Mouse (Mus musculus): Measurements from ENCODE around the gene Cep112. TPM values are rescaled to one million over a fixed set of nuclear protein-coding genes. Genes with fewer than 3 reads are reported as not detected.

The Cep112 gene
- polyA plus RNA-seq, 1 experiment: 17.0 TPM

DNA sequence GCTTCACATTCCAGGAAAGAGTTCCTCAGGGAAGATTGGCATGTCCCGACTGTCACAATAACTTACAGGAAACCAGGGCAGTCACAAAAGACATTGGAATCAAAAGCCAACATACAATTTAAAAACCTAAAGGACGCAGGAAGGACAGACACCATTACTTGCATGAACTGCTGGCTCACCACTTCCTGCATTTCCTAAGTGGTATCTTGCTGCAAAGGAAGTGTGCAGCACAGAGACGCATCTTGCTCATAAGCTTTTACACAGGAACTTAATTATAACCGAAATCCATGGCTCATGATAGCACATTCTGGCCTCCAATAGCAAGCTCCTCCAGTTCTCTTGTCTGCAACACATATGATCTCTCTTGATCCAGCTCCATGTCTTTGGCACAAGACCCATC is 271.6 kb downstream of the Cep112 start:
- no peaks in the 10 kb centered on the region for H3K36me3 ChIP-seq (ENCODE audit: control insufficient read depth, insufficient read depth, low read length, poor library complexity, severe bottlenecking)
- H3K27ac ChIP-seq (ENCODE audit: insufficient read depth, low read length): no peak overlapping the region
- TF ChIP-seq CTCF (IDR thresholded peaks at IDR 0.05; ENCODE audit: low read depth, low read length) (no peak), POLR2A (IDR thresholded peaks at IDR 0.05; ENCODE audit: insufficient read depth, low read length) (no peak), EP300 (IDR thresholded peaks at IDR 0.05; ENCODE audit: insufficient read depth, low read depth, low read length) (no peak)
- no peak overlapping the region for H3K4me3 ChIP-seq (ENCODE audit: low read depth, low read length)
- H3K9ac ChIP-seq (ENCODE audit: low read depth, poor library complexity, severe bottlenecking): no peak overlapping the region
- H3K4me1 ChIP-seq (ENCODE audit: control insufficient read depth, insufficient read depth, low read length): no peaks in the 10 kb centered on the region
- no peaks in the 10 kb centered on the region for H3K9me3 ChIP-seq (replicated peaks; ENCODE audit: control insufficient read depth, insufficient read depth, low read length, poor library complexity, severe bottlenecking)
- H3K27me3 ChIP-seq (ENCODE audit: control insufficient read depth, insufficient read depth, low read length, poor library complexity, severe bottlenecking): no peaks in the 10 kb centered on the region

DNA sequence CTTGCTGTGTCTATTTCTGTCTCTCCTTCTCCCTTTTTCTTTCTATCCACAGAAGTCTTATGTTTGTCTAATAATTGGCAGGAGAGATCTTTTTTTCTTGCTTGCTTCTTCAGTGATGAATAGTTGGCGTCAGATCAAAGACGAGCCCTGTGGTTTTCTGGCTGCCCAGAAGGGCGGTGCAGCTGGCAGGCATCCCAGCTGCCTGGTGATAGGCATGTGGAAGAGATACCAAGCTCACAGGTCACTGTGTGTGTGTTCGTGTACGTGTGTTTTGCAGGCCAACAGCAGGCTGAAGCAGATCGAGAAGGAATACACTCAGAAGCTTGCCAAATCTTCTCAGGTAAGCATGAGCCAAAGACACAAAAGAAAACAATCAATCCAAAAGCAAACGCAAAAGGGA is 327.3 kb downstream of the Cep112 start:
- no peak for TF ChIP-seq POLR2A (IDR thresholded peaks at IDR 0.05; ENCODE audit: insufficient read depth, low read length)
- TF ChIP-seq CTCF (IDR thresholded peaks at IDR 0.05; ENCODE audit: low read depth, low read length): no peak
- no peak for TF ChIP-seq EP300 (IDR thresholded peaks at IDR 0.05; ENCODE audit: insufficient read depth, low read depth, low read length)
- H3K9me3 ChIP-seq (replicated peaks; ENCODE audit: control insufficient read depth, insufficient read depth, low read length, poor library complexity, severe bottlenecking): no peaks in the 10 kb centered on the region
- H3K9ac ChIP-seq (ENCODE audit: low read depth, poor library complexity, severe bottlenecking): no peak overlapping the region
- H3K27ac ChIP-seq (ENCODE audit: insufficient read depth, low read length): no peak overlapping the region
- H3K27me3 ChIP-seq (ENCODE audit: control insufficient read depth, insufficient read depth, low read length, poor library complexity, severe bottlenecking): no peaks in the 10 kb centered on the region
- no peaks in the 10 kb centered on the region for H3K4me1 ChIP-seq (ENCODE audit: control insufficient read depth, insufficient read depth, low read length)
- H3K4me3 ChIP-seq (ENCODE audit: low read depth, low read length): no peak overlapping the region
- no peaks in the 10 kb centered on the region for H3K36me3 ChIP-seq (ENCODE audit: control insufficient read depth, insufficient read depth, low read length, poor library complexity, severe bottlenecking)

DNA sequence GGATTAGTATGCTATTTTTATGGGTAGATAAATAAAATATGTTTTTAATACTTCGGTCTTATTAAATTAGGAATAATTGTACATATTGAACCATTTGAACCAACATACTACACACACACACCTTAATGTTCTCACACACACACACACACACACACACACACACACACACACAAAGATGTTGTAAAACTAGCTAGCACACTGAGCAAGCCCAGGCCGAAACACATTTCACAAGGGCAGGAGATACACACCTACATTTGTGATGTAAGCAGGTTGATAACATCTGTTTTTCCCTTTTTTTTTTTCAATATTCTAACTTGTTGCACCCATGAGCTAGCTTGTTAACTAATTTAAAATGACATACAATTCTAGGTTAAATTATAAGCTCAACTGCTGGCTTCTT is 327.8 kb downstream of the Cep112 start:
- TF ChIP-seq EP300 (IDR thresholded peaks at IDR 0.05; ENCODE audit: insufficient read depth, low read depth, low read length) (no peak), POLR2A (IDR thresholded peaks at IDR 0.05; ENCODE audit: insufficient read depth, low read length) (no peak), CTCF (IDR thresholded peaks at IDR 0.05; ENCODE audit: low read depth, low read length) (no peak)
- no peaks in the 10 kb centered on the region for H3K27me3 ChIP-seq (ENCODE audit: control insufficient read depth, insufficient read depth, low read length, poor library complexity, severe bottlenecking)
- H3K9ac ChIP-seq (ENCODE audit: low read depth, poor library complexity, severe bottlenecking): no peak overlapping the region
- H3K4me1 ChIP-seq (ENCODE audit: control insufficient read depth, insufficient read depth, low read length): no peaks in the 10 kb centered on the region
- no peaks in the 10 kb centered on the region for H3K36me3 ChIP-seq (ENCODE audit: control insufficient read depth, insufficient read depth, low read length, poor library complexity, severe bottlenecking)
- no peaks in the 10 kb centered on the region for H3K9me3 ChIP-seq (replicated peaks; ENCODE audit: control insufficient read depth, insufficient read depth, low read length, poor library complexity, severe bottlenecking)
- no peak overlapping the region for H3K27ac ChIP-seq (ENCODE audit: insufficient read depth, low read length)
- H3K4me3 ChIP-seq (ENCODE audit: low read depth, low read length): no peak overlapping the region

DNA sequence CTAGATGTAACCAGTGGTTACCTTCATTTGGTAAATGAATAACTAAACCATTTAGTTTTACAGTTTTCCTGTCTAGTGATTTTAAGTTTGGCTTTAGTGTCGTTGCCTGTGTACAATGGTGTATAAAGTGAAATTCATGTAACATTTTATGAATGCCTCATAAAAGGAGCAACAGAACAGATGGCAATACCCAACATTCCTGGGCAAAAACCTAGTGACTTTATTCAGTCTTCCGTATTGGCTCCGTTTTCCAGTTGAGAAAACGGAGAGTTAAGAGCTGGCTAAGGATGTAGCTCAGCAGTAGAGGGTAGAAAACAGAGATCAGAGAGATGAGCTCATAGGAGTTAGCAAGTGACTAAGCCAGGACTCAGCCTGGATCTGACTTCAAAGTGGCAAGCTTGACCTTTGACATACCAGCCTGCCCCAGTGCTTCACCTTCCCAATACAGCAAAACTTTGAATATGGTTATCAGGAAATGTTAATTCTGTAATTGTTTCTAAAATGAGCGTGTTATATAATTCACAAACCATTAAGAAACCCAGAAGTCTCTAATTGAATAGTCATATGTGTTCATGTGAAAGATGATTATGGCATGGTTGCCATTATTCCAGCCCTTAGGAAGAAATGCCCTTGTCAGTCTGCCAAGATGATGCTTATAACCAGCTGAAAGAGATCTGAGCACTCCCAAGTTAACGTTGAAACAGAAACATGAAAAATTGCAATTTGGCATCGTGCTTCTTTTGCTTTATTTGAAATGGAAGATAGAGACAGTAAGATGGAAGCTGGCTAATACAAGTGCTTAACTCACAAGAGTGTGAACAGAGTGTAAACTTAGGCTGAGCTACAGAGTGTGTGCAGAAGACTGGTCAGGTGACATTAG is 328.6 kb downstream of the Cep112 start:
- Histone ChIP-seq H3K36me3 (ENCODE audit: control insufficient read depth, insufficient read depth, low read length, poor library complexity, severe bottlenecking) (no peaks in the 10 kb centered on the region), H3K4me1 (ENCODE audit: control insufficient read depth, insufficient read depth, low read length) (no peaks in the 10 kb centered on the region), H3K27ac (ENCODE audit: insufficient read depth, low read length) (no peak overlapping the region), H3K9ac (ENCODE audit: low read depth, poor library complexity, severe bottlenecking) (no peak overlapping the region), H3K4me3 (ENCODE audit: low read depth, low read length) (no peak overlapping the region), H3K9me3 (replicated peaks; ENCODE audit: control insufficient read depth, insufficient read depth, low read length, poor library complexity, severe bottlenecking) (no peaks in the 10 kb centered on the region), H3K27me3 (ENCODE audit: control insufficient read depth, insufficient read depth, low read length, poor library complexity, severe bottlenecking) (no peaks in the 10 kb centered on the region)
- no peak for TF ChIP-seq POLR2A (IDR thresholded peaks at IDR 0.05; ENCODE audit: insufficient read depth, low read length)
- no peak for TF ChIP-seq CTCF (IDR thresholded peaks at IDR 0.05; ENCODE audit: low read depth, low read length)
- TF ChIP-seq EP300 (IDR thresholded peaks at IDR 0.05; ENCODE audit: insufficient read depth, low read depth, low read length): no peak

DNA sequence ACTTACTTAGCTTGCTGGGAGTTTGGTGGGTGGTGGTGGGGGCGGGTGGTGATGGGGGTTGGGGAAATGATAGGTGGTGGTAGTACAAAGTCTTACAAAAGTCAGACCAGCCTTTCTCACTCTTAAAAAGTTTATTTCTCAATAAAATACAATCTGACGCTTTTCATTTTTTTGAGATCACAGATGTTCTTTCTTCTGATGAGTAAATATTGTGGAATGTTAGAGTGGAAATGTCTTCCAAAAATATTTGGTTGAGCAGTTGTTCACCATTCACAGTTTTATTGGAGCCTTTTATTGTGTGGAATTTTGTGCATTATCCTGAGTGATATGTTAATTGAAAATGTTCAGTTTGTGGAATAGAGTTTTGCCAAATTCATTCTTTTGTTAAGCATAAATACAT is 332.2 kb downstream of the Cep112 start:
- TF ChIP-seq POLR2A (IDR thresholded peaks at IDR 0.05; ENCODE audit: insufficient read depth, low read length): no peak
- TF ChIP-seq CTCF (IDR thresholded peaks at IDR 0.05; ENCODE audit: low read depth, low read length): no peak
- TF ChIP-seq EP300 (IDR thresholded peaks at IDR 0.05; ENCODE audit: insufficient read depth, low read depth, low read length): no peak
- no peaks in the 10 kb centered on the region for H3K27me3 ChIP-seq (ENCODE audit: control insufficient read depth, insufficient read depth, low read length, poor library complexity, severe bottlenecking)

More for the DNA sequence above, 332.2 kb downstream of the Cep112 start:
- peaks cover 8% of the 10 kb centered on the region; the same call in 1 of the 2 replicates for H3K9me3 ChIP-seq (replicated peaks; ENCODE audit: control insufficient read depth, insufficient read depth, low read length, poor library complexity, severe bottlenecking)
- H3K4me1 ChIP-seq (ENCODE audit: control insufficient read depth, insufficient read depth, low read length): no peaks in the 10 kb centered on the region
- no peak overlapping the region for H3K9ac ChIP-seq (ENCODE audit: low read depth, poor library complexity, severe bottlenecking)
- no peaks in the 10 kb centered on the region for H3K36me3 ChIP-seq (ENCODE audit: control insufficient read depth, insufficient read depth, low read length, poor library complexity, severe bottlenecking)
- H3K27ac ChIP-seq (ENCODE audit: insufficient read depth, low read length): no peak overlapping the region
- no peak overlapping the region for H3K4me3 ChIP-seq (ENCODE audit: low read depth, low read length)

Data from ES-Bruce4 (cell line).